Mouse (Mus musculus) spleen, postnatal 14 days (tissue): ENCODE data around the gene Zfp937.
"Not testable (repeated sequence)": the region's sequence is repeated elsewhere in the genome, so short reads cannot be mapped to it uniquely, and the experiment has no call there.

Source experiments
- DNase-seq, 2 experiments: peaks; one replicate each; pipeline ENCODE4 v3.0.0; 2021 to 2022; ENCODE audit warnings: low spot score in 2 of 2

Zfp937 gene

GRCm38 (mm10) chr2:150217600-150218362 is at the start of gene Zfp937:
TSS of gene Zfp937 (plus strand) at chr2:150218073.
- not testable (repeated sequence) for DNase-seq

GRCm38 (mm10) chr2:150173833-150174232 is 44.0 kb upstream of the Zfp937 start:
- DNase-seq, result no peak

DNA sequence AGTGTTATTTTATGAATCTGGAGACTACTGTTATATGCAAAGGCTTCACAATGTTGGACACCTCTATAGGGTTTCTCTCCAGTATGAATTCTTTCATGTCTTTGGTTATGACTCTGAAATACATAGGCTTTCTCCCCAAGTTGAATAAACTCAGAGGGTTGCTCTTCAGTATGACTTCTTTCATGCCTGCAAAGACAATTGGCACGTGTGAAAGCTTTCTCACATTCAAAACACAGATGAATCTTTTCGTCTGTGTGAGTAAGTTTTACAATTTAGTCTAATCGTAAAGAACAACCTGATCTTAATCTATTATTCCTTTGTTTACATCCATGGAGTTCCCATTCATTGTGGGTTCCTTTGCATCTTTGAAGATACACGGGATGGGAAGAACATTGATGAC is 38.3 kb upstream of the Zfp937 start, which contains the start of gene Gm10770:
TSS of gene Gm10770 (minus strand) at position 101 of the 400 bp plus-strand sequence.
- DNase-seq, result not testable (repeated sequence)

GRCm38 (mm10) chr2:150181046-150181445 is 36.8 kb upstream of the Zfp937 start:
- not testable (repeated sequence) for DNase-seq

DNA sequence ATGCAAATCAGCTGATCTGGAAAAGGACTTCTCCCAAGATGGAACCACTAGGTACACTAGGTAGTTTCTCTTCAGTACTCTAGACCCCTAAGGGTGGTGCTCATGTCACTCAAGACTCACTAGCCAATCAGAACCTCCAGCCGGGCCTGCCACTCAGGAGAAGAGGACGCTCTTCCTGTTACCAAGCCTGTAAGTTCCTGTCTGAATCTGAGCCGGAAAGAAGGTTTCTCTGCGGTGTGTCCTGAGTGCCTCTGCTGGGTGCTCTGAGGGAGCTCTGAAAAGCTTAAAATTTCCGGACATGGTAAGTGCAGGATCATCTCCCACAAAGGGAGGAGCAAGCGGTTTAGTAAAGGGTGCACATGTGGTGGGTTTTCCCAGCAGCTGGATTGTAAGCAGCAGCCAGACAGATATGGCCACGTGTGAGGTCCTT is 36.3 kb upstream of the Zfp937 start, which contains the start of gene Gm14139:
TSS of gene Gm14139 (plus strand) at position 186 of the 430 bp plus-strand sequence.
- not testable (repeated sequence) for DNase-seq

GRCm38 (mm10) chr2:150218363-150218725 is 471 bp downstream of the Zfp937 start:
- DNase-seq, result not testable (repeated sequence)

- not testable (repeated sequence) for DNase-seq
Measured at GRCm38 (mm10) chr2:150223263-150223662, 5.4 kb downstream of the Zfp937 start.

DNA sequence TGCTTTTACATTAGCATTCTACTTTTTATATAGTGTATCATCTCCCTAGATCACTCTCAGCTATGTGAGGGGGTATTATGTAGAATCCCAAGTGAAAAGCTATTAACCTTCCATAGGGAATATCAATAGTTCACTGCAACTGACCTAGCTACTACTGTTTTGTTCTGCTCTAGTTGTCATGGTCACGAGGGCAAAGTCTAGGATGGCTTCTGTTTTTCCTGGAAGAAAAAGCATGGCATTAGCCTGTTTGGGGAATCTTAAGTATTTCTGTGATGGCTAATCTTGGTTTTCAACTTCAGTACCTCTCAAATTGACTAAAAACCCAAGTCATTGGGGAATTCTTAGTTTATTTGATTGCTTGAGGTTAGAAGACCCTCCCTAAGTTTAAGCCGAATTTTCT is 25.3 kb downstream of the Zfp937 start:
- no peak for DNase-seq

DNA sequence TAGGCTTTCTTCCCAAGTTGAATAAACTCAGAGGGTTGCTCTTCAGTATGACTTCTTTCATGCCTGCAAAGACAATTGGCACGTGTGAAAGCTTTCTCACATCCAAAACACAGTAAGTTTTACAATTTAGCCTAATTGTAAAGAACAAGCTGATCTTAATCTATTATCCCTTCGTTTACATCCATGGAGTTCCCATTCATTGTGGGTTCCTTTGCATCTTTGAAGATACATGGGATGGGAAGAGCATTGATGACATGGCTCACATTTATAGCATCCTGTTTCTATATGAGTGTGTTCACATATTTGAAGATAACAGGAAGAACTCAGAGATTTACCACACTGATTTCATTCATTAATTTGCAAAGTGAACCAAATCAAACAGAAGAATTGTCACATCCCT is 37.6 kb downstream of the Zfp937 start, which contains the start of gene Gm21994:
TSS of gene Gm21994 (minus strand) at position 101 of the 400 bp plus-strand sequence.
- DNase-seq, result not testable (repeated sequence)

DNA sequence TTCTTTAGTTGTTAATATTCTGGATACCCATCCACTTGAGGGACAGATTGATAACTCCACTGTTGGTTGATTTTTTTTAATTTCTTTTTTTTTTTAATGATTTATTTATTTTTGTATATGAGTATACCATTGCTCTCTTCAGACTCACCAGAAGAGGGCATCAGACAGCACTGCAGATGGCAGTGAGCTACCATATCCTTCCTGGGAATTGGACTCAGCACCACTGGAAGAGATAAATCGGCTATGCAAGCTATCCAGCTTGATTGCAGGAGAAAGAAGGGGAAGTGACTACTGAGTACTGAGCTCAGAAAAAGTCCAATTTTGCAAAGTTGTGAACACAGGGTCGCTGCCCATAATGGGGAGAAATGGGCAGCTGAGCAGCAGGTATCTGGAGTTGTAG is 39.0 kb downstream of the Zfp937 start:
- DNase-seq, result not testable (repeated sequence)

DNA sequence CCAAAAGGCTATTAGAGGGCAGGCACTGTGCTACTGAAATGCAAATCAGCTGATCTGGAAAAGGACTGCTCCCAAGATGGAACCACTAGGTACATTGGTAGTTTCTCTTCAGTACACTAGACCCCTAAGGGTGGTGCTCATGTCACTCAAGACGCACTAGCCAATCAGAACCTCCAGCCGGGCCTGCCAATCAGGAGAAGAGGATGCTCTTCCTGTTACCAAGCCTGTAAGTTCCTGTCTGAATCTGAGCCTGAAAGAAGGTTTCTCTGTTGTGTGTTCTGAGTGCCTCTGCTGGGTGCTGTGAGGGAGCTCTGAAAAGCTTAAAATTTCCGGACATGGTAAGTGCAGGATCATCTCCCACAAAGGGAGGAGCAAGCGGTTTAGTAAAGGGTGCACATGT is 39.4 kb downstream of the Zfp937 start, which contains the start of gene Gm14124:
TSS of gene Gm14124 (plus strand) at position 227 of the 400 bp plus-strand sequence.
- DNase-seq, result not testable (repeated sequence)
